Mouse (Mus musculus) regulatory T cell (primary cell): ENCODE results near the gene Ptprn2.

Experiments
- in situ Hi-C: fragments of 300-600 bp; cut with MboI, MseI; formaldehyde crosslinking; loops from one replicate; pipeline ENCODE4 v1.15.1; 2025; ENCODE audit warnings: high pct_unique_total_duplicates

Ptprn2 gene

GRCm38 (mm10) chr12:117305625-117306105 is 820.1 kb downstream of the Ptprn2 start:
- in situ Hi-C loops = no loop called here

DNA sequence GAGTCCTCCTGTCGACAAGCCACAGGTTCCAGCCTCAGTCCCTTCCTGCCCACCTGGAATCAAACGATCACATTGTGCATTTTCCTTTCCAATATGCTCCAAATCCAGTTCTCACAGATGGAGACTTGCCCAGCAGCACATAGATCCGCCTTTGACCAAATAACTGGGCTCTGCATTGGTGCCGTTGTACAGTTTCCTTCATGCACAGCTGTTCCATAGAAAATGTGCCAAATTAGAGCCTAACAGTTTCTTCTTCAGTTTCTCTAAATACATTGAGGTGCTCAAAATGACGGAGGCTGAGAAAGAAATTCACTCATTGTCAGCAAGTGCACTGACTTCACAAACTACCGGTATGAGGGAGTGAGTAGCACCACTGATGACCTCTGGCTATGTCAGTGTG is 826.6 kb downstream of the Ptprn2 start:
- in situ Hi-C loops = no loop called here

GRCm38 (mm10) chr12:117314987-117315386 is 829.5 kb downstream of the Ptprn2 start:
- in situ Hi-C loops = no loop called here

DNA sequence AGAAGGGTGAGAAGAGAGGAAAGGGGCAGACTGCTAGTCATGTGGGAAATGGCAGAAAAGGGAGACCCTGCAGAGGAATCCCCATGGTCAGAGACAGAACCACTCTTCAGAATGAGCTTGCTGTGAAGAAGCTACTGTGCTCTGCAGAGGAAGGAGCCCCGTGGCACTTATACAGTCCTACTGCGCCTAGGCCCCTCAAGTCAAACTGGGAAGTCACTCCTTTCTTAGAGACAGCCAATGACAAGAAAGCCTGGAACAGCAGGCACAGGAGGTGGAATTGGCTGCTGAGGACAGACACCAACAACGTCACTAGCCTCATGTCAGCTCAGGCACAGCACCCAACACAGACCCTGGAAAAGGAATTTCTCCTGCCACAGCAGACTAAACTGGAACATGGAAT is 830.1 kb downstream of the Ptprn2 start:
- in situ Hi-C loops = no loop called here

GRCm38 (mm10) chr12:117318229-117318628 is 832.7 kb downstream of the Ptprn2 start:
- in situ Hi-C loops = no loop called here

GRCm38 (mm10) chr12:117323017-117323416 is 837.5 kb downstream of the Ptprn2 start:
- in situ Hi-C loops = no loop called here
